Mouse (Mus musculus): ENCODE data around the gene Btg1.

GRCm38 (mm10) chr10:96655066-96655465 lies 38.3 kb downstream of the Btg1 start:
- TF ChIP-seq CTCF (IDR thresholded peaks at IDR 0.05; ENCODE audit: control insufficient read depth, insufficient read depth, insufficient replicate concordance, low read depth, low read length) (no peak), POLR2A (IDR thresholded peaks at IDR 0.05; ENCODE audit: control insufficient read depth, low read depth, low read length) (no peak)
